Mouse (Mus musculus) testis, adult 2 months (tissue): Measurements from ENCODE around the gene Sub1. TPM values are rescaled to one million over a fixed set of nuclear protein-coding genes. Genes with fewer than 3 reads are reported as not detected.

Source experiments
- H3K27ac ChIP-seq: fragments of 200-500 bp; 2 replicates; pipeline ENCODE4 v1.5.1; 2012; ENCODE audit warnings: low read depth, low read length; ENCODE audit not compliant: control insufficient read depth, insufficient read depth
- H3K27me3 ChIP-seq: fragments of 200-500 bp; 2 replicates; pipeline ENCODE4 v1.6.1; 2012; ENCODE audit warnings: mild to moderate bottlenecking, low read length, moderate library complexity; ENCODE audit not compliant: control insufficient read depth, insufficient read depth
- H3K36me3 ChIP-seq: fragments of 200-500 bp; 2 replicates; pipeline ENCODE4 v1.6.1; 2012; ENCODE audit warnings: mild to moderate bottlenecking, low read length; ENCODE audit not compliant: control insufficient read depth, insufficient read depth
- H3K4me1 ChIP-seq: fragments of 200-500 bp; 2 replicates; pipeline ENCODE4 v1.6.1; 2012; ENCODE audit warnings: low read length; ENCODE audit not compliant: control insufficient read depth, insufficient read depth
- H3K4me3 ChIP-seq: fragments of 200-500 bp; 2 replicates; pipeline ENCODE4 v1.5.1; 2012; ENCODE audit warnings: low read depth, mild to moderate bottlenecking, low read length, moderate library complexity, mixed read lengths; ENCODE audit not compliant: control insufficient read depth
- CTCF ChIP-seq: fragments of 200-500 bp; IDR thresholded peaks from 2 replicates; pipeline ENCODE4 v1.5.1; 2012; ENCODE audit warnings: low read depth, mild to moderate bottlenecking, inconsistent platforms, low read length, moderate library complexity; ENCODE audit not compliant: control insufficient read depth, insufficient read depth, insufficient replicate concordance
- POLR2A ChIP-seq: fragments of 200-500 bp; IDR thresholded peaks from 2 replicates; pipeline ENCODE4 v1.6.1; 2012; ENCODE audit warnings: low read depth, mild to moderate bottlenecking, inconsistent platforms, low read length, moderate library complexity; ENCODE audit not compliant: control insufficient read depth
- polyA plus RNA-seq: library from polyadenylated mRNA; depleted of rRNA; stranded (reverse); fragments of >200 nt; gene quantifications from 2 replicates; pipeline ENCODE4 v1.2.3, GENCODE M21; 2012

Gene Sub1
- polyA plus RNA-seq, 1 experiment: 26.3 TPM

GRCm38 (mm10) chr15:11978175-11978574 is 18.6 kb downstream of the Sub1 start:
- no peaks in the 10 kb centered on the region for H3K36me3 ChIP-seq
- no peak for TF ChIP-seq POLR2A
- no peak for TF ChIP-seq CTCF
- H3K27me3 ChIP-seq: no peaks in the 10 kb centered on the region
- no peak overlapping the region for H3K4me3 ChIP-seq
- H3K4me1 ChIP-seq: no peaks in the 10 kb centered on the region
- H3K27ac ChIP-seq: no peak overlapping the region

- no peak overlapping the region for H3K4me3 ChIP-seq
- no peaks in the 10 kb centered on the region for H3K36me3 ChIP-seq
- H3K27me3 ChIP-seq: no peaks in the 10 kb centered on the region
- H3K4me1 ChIP-seq: no peaks in the 10 kb centered on the region
- H3K27ac ChIP-seq: no peak overlapping the region
- no peak for TF ChIP-seq CTCF
These were observed 19.7 kb downstream of the Sub1 start for GRCm38 (mm10) chr15:11977071-11977470.

DNA sequence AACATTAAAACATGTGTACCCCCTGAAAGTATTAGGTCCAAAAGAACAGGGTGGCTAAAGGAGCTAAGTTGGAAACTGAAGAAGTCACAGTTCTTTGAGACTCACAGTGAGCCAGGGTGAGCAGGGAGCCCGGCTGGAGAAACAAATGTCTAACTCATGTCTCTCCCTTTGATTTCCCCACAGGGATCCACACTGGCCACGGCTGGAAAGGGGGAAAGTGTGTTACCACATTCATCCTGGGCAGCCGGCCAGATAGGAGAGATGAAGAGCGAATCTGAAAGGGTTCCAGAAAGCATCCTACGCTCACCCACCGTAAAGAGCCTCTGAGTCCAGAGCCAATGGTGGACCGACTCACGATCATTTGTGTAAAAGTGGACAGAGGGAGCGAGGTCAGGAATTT is 20.9 kb downstream of the Sub1 start:
- no peaks in the 10 kb centered on the region for H3K36me3 ChIP-seq

GRCm38 (mm10) chr15:11971854-11972420 is 24.8 kb downstream of the Sub1 start:
- H3K27me3 ChIP-seq: no peaks in the 10 kb centered on the region
- no peaks in the 10 kb centered on the region for H3K36me3 ChIP-seq
- H3K4me3 ChIP-seq: no peak overlapping the region
- TF ChIP-seq CTCF: peak; percentile 96; the same call in 1 of the 2 replicates
- no peak for TF ChIP-seq POLR2A
- no peaks in the 10 kb centered on the region; the same call in 1 of the 2 replicates for H3K4me1 ChIP-seq
- no peak overlapping the region for H3K27ac ChIP-seq

More for the DNA sequence above, 20.9 kb downstream of the Sub1 start:
- no peak overlapping the region for H3K4me3 ChIP-seq
- TF ChIP-seq POLR2A (no peak), CTCF (no peak)
- no peaks in the 10 kb centered on the region for H3K27me3 ChIP-seq
- no peaks in the 10 kb centered on the region for H3K4me1 ChIP-seq
- no peak overlapping the region for H3K27ac ChIP-seq

DNA sequence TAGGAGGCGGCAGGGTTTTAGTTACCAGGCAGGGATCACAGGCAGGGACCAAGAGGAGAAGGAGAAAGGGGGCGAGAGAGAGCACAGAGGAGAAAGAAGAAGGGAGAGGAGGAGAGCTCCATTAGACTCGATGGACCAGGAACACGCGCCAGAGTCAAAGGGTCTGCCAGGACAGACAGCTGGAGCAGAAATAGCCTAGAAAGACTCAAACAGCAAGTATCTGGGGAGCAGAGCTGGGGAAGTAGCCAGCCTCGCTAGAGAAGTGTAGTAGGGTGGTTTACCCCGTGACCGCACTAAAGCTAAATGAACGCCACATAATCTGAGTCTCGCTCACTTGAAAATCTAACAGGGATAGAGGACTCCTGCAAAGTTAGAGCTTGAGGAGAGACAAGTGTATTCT is 26.2 kb downstream of the Sub1 start:
- no peak overlapping the region for H3K4me3 ChIP-seq
- no peak for TF ChIP-seq CTCF
- no peak for TF ChIP-seq POLR2A
- no peaks in the 10 kb centered on the region for H3K27me3 ChIP-seq
- no peak overlapping the region for H3K27ac ChIP-seq
- no peaks in the 10 kb centered on the region; the same call in none of the 2 replicates for H3K4me1 ChIP-seq
- H3K36me3 ChIP-seq: no peaks in the 10 kb centered on the region

DNA sequence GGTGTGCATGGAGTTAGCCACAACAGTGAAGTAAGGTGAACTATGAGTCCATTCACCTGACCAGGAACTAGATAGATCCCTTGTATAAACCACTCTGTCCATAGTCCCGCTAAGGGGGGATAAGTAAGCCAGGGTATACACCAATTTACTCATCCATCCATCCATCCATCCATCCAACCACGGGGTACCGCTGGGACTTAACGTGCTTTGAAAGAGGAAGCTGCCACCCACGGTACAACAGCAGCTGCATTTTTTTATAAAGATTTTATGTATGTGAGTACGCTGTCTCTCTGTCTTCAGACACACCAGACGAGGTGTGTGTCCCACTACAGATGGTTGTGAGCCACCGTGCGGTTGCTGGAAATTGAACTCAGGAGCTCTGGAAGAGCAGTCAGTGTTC is 27.9 kb downstream of the Sub1 start:
- no peak overlapping the region for H3K4me3 ChIP-seq
- H3K27ac ChIP-seq: no peak overlapping the region
- no peaks in the 10 kb centered on the region for H3K36me3 ChIP-seq
- H3K27me3 ChIP-seq: no peaks in the 10 kb centered on the region
- H3K4me1 ChIP-seq: no peaks in the 10 kb centered on the region; the same call in none of the 2 replicates
- TF ChIP-seq POLR2A: no peak
- no peak for TF ChIP-seq CTCF

- no peak for TF ChIP-seq CTCF
- no peak for TF ChIP-seq POLR2A
- no peaks in the 10 kb centered on the region for H3K36me3 ChIP-seq
- H3K27me3 ChIP-seq: no peaks in the 10 kb centered on the region
- H3K4me3 ChIP-seq: peak overlapping the region; percentile 58; the same call in 1 of the 2 replicates
- no peak overlapping the region for H3K27ac ChIP-seq
- no peaks in the 10 kb centered on the region; the same call in none of the 2 replicates for H3K4me1 ChIP-seq
These were observed 30.4 kb downstream of the Sub1 start for GRCm38 (mm10) chr15:11966367-11966766.
